Mouse (Mus musculus) stomach, postnatal 0 days (tissue): ENCODE measurements around the gene Trim43b.
"Not testable (repeated sequence)": the region's sequence is repeated elsewhere in the genome, so short reads cannot be mapped to it uniquely, and the experiment has no call there.

ENCODE experiments used
- CTCF ChIP-seq: IDR thresholded peaks from 2 replicates; pipeline ENCODE4 v1.5.1; 2016; ENCODE audit warnings: antibody characterized with exemption, low read depth, mild to moderate bottlenecking, moderate library complexity
- EP300 ChIP-seq: optimal IDR thresholded peaks from 2 replicates; pipeline ENCODE3; 2016; ENCODE audit warnings: antibody characterized with exemption

DNA sequence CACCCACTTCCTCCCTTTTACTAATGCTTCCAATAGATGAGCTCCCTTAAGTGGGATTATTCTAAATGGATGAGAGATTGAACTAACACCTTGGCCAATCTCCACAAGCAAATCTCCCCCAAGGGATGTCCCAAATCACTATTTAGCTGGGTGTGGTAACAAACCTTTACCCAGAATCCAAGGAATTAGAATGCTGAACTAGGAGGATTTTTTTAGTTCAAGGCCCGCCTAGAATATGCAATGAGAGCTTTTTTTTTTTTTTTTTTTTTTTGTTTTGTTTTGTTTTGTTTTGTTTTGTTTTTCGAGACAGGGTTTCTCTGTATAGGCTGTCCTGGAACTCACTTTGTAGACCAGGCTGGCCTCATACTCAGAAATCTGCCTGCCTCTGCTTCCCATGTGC, at the start of gene Trim43b:
- not testable (repeated sequence) for TF ChIP-seq CTCF, EP300
